Mouse (Mus musculus): ENCODE measurements around the gene Dnajb14.
"Not testable (repeated sequence)": the region's sequence is repeated elsewhere in the genome, so short reads cannot be mapped to it uniquely, and the experiment has no call there.

Gene Dnajb14

DNA sequence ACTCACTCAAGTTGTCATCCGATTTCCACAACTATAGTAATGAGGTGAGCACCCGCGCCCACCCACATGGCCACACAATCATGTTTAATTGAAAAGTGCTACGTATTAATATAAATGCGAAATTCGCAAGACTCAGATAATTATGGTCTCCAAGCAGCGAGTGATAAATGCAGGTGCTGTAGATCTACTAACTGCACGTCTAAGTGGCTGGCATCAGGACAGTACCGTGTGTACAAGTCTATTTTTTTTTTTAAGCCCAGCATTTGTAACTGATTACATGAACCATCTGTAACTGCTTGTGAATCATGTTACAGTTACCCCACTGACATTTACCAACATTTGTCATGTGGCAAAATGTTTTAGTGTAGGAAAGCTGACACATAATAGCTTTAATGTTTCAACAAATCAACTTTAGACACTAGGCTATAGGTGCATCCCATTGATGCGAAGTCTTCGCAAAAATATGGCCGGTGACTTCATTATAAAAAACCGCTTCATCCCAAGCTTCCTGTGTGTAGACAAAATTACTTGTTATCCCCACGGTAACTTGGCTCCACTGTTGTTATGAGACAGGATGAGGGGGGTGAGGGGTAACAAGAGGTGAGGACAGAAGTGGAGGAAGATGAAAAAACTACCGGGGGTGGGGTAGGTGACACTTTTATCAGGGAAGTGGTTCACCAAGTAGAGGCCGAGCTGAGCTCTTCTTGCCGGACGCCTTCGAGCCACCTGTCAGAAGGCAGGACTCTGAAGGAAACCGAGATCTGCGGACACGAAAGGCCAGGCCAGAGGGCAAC, 3.9 kb upstream of the Dnajb14 start:
- DNase-seq (ENCODE audit: low spot score in 2 of 2) = no peak

DNA sequence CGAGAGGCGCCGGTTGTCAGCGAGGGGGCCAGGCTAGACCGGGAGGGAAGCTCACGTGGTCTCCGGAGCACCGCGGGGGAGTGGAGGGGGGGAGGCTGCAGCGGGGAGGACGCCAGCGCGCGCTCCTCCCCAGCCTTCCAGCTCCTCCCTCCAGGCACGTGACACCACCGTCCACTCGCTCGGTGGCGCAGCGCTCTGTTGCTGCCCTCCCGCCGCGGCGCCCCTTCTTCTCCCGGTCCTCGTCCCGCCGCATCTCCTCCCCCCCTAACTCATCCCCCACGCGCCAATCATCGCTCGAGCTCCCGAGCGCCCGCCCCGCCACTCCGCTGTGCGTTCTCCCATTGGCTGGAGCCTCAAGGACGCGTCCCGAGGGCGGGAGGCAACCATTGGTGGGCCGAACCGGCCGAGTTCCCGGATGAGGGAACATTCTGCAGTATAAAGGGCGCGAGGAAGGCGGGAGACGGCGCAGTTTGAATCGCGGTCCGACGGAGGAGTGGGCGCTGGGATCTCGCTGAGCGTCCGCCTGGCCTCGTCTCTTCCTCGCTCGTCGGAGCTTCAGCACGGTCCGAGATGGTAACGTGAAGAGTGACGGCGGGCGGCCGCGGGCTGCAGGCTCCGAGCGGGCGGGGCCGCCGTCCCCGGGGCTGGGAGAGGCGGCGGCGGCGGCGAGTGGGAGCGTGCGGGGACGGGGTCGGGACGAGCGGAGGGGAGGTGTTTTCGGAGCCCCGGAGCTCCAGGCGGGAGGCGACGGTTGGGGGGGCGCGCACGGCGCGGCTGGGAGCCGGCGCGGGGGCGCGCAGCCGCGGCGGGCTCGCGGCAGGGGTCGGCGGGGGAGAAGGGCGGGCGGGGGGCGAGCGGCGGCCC, 3.1 kb upstream of the Dnajb14 start, which contains the start of gene H2afz:
TSS of gene H2afz (plus strand) at position 364 of the 864 bp plus-strand sequence.
- DNase-seq (ENCODE audit: low spot score in 2 of 2) = peak; percentile 97 to 98

DNA sequence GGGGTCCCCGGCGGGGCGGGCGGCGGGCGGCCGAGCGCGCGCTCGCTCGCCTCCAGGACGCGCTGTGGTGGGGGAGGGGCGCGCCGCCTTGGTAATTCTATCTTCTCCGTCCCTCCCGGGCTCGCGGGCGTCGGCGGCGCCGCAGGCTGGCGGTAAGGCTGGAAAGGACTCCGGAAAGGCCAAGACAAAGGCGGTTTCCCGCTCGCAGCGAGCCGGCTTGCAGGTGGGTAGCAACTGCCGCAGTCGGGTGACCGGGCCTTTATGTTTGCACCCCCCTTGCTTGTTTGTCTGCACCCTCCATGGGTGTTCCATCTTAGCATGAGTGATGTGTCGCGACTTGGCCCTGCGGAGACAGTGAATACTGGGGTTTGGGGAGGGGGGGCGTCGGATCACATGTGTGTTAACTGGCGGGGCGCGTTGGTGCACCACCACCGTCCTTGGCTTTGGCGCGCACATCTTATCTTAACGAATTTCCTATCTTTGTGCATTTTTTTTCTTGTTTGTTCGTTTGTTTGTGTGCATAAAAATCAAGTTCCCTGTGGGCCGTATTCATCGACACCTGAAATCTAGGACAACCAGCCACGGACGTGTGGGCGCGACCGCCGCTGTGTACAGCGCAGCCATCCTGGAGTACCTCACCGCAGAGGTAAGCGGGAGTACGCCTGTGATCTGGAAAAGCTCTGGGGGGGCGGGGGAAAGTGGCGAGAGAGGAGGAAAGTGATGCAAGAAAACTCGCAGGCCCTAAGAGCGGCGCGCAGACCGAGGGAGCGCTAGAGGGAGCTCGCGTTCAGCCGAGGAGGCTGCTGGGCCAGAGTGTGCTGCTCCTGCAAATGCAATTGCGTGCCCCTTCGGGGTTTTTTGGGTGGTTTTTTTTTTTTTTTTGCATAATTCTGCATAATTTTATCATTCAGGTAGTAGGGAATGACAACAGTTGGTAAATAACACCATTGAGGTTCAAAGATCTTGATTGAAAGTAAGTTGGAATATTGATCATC, 2.2 kb upstream of the Dnajb14 start:
- peak; percentile 78 to 82 for DNase-seq (ENCODE audit: low spot score in 2 of 2)

GRCm38 (mm10) chr3:137867133-137867436, 390 bp upstream of the Dnajb14 start:
- no peak for DNase-seq (ENCODE audit: low spot score in 2 of 2)

DNA sequence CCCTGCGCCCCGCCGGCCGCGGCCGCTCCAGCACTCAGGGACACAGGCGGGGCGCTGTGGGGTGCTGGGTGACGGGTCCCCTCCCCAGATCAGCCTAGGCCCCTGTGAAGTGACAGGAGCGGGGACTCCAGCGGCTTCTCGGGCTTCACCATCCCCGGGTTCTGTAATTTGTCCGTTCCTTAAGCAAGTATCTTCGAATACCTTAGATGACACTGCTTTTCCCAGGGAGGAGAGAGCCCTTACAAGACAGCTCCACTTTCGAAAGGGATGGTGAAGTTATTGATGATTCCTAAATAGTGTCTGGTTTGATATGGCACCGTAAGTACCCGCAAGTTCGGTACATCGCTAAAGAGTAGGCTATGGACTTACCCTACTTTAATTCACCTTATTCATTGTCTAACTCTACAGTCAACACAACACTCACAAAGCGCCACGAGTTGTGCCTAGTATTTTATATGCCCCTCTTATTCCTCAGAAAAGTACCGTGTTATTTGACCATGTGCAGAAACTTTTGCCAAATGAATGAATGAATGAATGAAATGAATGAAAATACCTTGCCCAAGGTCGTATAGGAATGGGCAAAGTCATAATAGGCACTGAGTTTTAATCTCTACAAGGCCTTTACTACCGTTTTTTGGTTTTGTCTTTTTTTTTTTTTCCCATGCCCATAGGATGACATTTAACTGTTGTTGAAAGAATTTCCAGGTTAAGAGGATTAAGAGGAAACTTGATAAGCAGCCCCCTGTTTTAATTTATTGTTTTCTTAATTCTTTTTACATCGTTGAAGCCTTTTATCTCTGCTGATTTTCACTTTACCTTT, 829 bp downstream of the Dnajb14 start:
- DNase-seq (ENCODE audit: low spot score in 2 of 2) = no peak

GRCm38 (mm10) chr3:137869395-137869794, 1.9 kb downstream of the Dnajb14 start:
- DNase-seq (ENCODE audit: low spot score in 2 of 2) = no peak

DNA sequence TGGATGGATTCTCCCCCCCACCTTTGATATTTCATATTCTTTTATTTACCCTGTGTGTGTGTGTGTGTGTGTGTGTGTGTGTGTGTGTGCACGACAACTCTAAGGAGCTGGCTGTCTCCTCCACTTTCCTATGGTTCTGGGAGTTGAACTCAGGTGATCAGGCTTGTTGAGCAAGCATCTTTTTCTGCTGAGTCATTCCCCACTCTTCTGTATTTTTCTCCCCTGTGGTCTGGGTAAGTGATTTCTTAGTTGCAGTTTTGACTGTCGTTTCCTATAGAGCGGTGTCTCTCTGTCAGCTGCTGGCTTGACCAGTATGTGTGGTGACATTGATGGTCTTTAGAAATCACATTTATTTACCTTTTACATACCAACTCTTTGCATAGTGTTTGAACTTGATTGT, 11.8 kb downstream of the Dnajb14 start:
- no peak for DNase-seq (ENCODE audit: low spot score in 2 of 2)

DNA sequence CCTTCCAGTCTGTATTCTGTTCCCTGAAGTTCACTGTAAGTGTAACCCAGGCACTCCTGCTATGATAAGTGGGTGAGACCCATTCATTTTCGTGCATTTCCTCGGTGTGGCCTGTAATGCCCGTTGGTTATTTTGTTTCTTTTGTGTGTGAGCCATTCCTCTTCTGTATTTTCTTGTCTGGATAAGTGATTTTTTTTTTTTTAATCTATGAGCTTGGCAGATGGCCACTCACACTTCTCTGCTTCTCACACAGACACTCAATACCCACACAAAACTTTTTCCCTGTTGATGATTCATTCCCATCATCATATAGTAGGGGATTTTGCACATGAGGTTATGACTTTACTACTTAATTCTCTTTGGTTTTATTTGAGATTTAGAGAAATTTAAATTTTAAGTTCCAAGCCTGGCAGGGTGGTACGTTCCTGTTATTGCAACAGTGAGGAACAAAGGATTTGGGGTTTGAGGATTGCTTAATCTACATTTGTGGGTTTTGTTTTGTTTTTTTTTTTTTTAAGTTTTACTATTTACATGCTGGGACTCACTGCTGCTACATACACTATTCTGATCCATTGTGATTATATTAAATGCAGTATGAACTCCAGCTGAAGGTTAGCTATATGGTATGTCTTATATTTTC, 12.8 kb downstream of the Dnajb14 start:
- no peak for DNase-seq (ENCODE audit: low spot score in 2 of 2)

DNA sequence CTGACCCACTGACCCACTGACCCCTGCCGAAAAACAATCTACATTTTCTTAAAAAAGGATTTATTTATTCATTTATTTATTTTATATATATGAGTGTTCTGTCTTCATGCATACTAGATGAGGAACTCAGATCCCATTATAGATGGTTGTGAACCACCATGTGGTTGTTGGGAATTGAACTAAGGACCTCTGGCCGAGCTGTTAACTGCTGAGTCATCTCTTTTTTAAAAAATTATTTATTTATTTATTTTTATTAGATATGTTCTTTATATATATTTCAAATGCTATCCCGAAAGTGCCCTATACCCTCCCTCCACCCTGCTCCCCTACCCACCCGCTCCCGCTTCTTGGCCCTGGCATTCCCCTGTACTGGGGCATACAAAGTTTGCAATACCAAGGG, 13.6 kb downstream of the Dnajb14 start:
- no peak for DNase-seq (ENCODE audit: low spot score in 2 of 2)

- no peak for DNase-seq (ENCODE audit: low spot score in 2 of 2)
Measured at GRCm38 (mm10) chr3:137887961-137888360, 20.5 kb downstream of the Dnajb14 start.

- DNase-seq (ENCODE audit: low spot score in 2 of 2) = no peak
Measured at GRCm38 (mm10) chr3:137891089-137891488, 23.6 kb downstream of the Dnajb14 start.

- no peak for DNase-seq (ENCODE audit: low spot score in 2 of 2)
Measured at GRCm38 (mm10) chr3:137892118-137892517, 24.6 kb downstream of the Dnajb14 start.

- no peak for DNase-seq (ENCODE audit: low spot score in 2 of 2)
Measured at GRCm38 (mm10) chr3:137893789-137894188, 26.3 kb downstream of the Dnajb14 start.

GRCm38 (mm10) chr3:137895196-137895595, 27.7 kb downstream of the Dnajb14 start:
- DNase-seq (ENCODE audit: low spot score in 2 of 2) = no peak

- no peak for DNase-seq (ENCODE audit: low spot score in 2 of 2)
Measured at GRCm38 (mm10) chr3:137896386-137896785, 28.9 kb downstream of the Dnajb14 start.

DNA sequence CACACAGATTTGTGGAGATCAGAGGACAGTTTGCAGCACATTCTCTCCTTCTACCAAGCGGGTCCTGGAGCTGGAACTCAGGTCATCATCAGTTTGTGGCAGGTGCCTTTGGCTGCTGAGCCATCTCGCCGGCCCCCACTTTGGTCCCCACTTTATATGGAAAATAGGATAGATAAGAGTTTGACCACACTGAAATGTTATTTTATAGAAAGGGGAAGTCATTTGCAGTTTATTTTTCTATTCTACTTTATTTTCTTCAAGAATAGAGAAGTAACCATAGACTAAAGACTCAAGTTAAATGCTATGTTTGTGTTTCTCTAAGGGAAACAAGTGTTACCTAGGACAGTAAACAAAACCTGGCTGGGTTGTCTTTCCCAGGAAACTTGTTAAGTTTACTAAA, 29.4 kb downstream of the Dnajb14 start:
- no peak for DNase-seq (ENCODE audit: low spot score in 2 of 2)

GRCm38 (mm10) chr3:137897685-137898084, 30.2 kb downstream of the Dnajb14 start:
- no peak for DNase-seq (ENCODE audit: low spot score in 2 of 2)

- no peak for DNase-seq (ENCODE audit: low spot score in 2 of 2)
Measured at GRCm38 (mm10) chr3:137900149-137900548, 32.7 kb downstream of the Dnajb14 start.

GRCm38 (mm10) chr3:137913093-137913492, 45.6 kb downstream of the Dnajb14 start:
- no peak for DNase-seq (ENCODE audit: low spot score in 2 of 2)

DNA sequence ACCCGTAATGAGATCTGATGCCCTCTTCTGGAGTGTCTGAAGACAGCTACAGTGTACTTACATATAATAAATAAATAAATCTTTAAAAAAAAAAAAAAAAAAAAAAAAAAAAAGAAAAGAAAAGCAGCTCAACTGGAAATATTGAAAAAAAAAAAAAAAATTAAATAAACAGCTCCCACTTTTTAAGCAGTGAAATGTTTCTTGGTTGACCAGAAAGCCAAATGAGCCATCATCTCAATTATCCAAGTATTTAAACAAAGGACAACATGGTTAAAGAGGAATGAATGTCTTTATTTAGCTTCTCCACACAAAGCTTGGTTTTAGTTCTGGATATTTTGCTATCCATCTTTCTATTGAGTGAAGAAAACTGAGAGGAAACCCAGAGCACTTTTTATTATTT, 47.1 kb downstream of the Dnajb14 start:
- not testable (repeated sequence) for DNase-seq (ENCODE audit: low spot score in 2 of 2)
